Mouse (Mus musculus) megakaryocyte, embryonic 14.5 days (primary cell): ENCODE results near the gene Eya2. TPM values are rescaled to one million over a fixed set of nuclear protein-coding genes. Genes with fewer than 3 reads are reported as not detected.
A peak's percentile ranks its signal among the peaks of the same experiment; 100 is the strongest.
"Not testable (repeated sequence)": the region's sequence is repeated elsewhere in the genome, so short reads cannot be mapped to it uniquely, and the experiment has no call there.

Experiments
- H3K27me3 ChIP-seq: replicated peaks from 2 replicates; pipeline ENCODE3; 2012; ENCODE audit warnings: inconsistent platforms
- H3K36me3 ChIP-seq: replicated peaks from 2 replicates; pipeline ENCODE3; 2012; ENCODE audit warnings: low read length, inconsistent platforms, mixed read lengths
- H3K4me1 ChIP-seq: 2 replicates; pipeline ENCODE4 v1.6.1; 2012; ENCODE audit warnings: inconsistent platforms
- H3K4me3 ChIP-seq: replicated peaks from 2 replicates; pipeline ENCODE3; 2012; ENCODE audit warnings: moderate library complexity, mild to moderate bottlenecking, inconsistent platforms
- H3K9me3 ChIP-seq: 2 replicates; pipeline ENCODE4 v1.6.1; 2012; ENCODE audit warnings: inconsistent platforms
- FLI1 ChIP-seq: IDR thresholded peaks from 2 replicates; pipeline ENCODE4 v1.6.1; 2012; ENCODE audit warnings: low read length, inconsistent platforms, mixed read lengths
- GATA1 ChIP-seq: IDR thresholded peaks from 3 replicates; pipeline ENCODE4 v1.6.1; 2012; ENCODE audit warnings: mixed read lengths, low read length, inconsistent platforms, borderline replicate concordance
- polyA plus RNA-seq: library from polyadenylated mRNA; stranded (reverse); fragments of >175 nt; gene quantifications from 2 replicates; pipeline ENCODE4 v1.2.3, GENCODE M21; 2012; ENCODE audit warnings: low replicate concordance; ENCODE audit not compliant: insufficient read depth

Gene Eya2
- 16.3 and 25.6 TPM in 2 replicates for polyA plus RNA-seq

DNA sequence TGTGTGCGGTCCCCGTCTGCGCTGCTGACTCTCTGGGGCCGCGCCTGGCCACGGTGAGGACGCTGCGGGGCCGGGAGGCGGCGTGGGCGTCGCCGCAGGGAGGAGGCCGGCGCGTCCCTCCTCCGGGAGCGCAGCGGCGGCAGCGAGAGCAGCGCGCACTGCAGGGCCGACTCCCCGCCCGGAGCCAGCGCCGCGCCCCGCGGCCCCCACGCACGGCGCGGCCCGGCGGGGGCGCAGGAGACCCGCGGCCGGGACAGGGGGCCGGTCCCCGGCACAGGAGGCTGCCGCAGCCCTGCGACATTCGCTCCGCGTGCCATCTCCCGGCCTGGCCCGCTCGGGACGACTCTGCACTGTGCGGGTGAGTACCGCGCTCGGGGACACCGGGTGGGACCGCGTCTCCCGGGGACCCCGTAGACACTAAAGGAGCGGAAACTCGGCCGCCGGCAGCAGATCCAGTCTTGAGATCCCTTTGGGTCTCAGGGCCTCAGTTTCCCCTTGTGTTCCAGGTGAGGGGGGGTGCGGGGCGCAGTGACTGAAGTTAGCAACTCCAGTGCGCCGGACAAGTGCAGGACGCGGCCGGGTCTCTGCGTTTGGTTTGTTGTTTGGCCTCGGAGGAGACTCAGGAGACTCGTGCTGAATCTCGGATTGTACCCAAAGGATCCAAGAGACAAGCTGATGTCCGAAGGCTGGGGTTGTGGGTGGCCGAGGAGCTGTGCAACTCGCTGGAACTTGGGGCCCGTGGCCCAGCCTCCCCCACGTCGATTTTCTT, at the start of gene Eya2:
Eya2 (plus strand) TSS at position 126 of the 769 bp plus-strand sequence.
- peak within 1 kb of the TSS; percentile 92 for H3K4me3 ChIP-seq
- peaks cover 35% of the 10 kb centered on the region for H3K4me1 ChIP-seq
- TF ChIP-seq FLI1 (no peak), GATA1 (no peak)
- peaks cover 70% of the 10 kb centered on the region for H3K27me3 ChIP-seq
- no peaks in the 10 kb centered on the region for H3K36me3 ChIP-seq
- no peaks in the 10 kb centered on the region for H3K9me3 ChIP-seq

DNA sequence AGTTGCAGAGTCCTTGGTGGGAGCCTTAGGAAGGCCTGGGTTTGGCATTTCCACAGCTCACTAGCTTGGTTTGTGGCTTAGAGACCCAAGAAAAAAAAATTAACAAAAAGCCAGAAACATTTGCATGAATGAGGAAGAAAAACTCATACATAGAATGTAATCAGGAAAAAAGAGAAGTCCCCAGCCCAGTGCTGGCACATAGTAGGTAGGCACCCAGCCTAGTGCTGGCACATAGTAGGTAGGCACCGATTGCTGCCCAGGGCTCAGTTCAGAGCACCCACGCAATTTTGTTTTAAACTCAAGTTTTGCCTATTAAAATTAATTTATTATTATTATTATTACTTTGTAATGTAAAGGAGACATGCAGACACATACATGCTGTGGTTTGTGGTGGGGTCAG, 49.1 kb upstream of the Eya2 start:
- Histone ChIP-seq H3K27me3 (peaks cover 48% of the 10 kb centered on the region), H3K9me3 (no peaks in the 10 kb centered on the region), H3K4me3 (no peak overlapping the region), H3K4me1 (peaks cover 6% of the 10 kb centered on the region), H3K36me3 (no peaks in the 10 kb centered on the region)
- TF ChIP-seq GATA1: no peak
- no peak for TF ChIP-seq FLI1

DNA sequence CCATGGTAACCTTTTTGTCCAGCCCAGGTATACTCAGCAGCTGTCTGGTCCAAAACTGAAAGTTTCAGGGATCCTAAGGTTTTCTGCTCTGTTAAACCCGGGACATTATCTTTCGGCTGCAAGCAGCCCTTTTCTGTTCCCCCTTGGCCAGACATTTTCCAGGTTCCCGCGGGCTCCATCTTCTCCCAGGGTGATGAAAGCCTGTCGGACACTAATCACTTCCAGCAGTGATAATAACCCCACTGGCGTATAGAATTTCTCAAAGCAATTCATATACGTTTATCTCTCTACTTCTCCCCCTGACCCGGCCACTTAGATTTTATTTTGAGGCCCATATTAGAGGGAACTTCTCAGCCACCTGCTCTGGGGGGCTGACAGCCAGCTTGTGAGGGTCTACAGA, 48.5 kb upstream of the Eya2 start:
- TF ChIP-seq GATA1: no peak
- no peak for TF ChIP-seq FLI1
- peaks cover 50% of the 10 kb centered on the region for H3K27me3 ChIP-seq
- H3K4me1 ChIP-seq: no peaks in the 10 kb centered on the region; the same call in 1 of the 2 replicates
- H3K36me3 ChIP-seq: no peaks in the 10 kb centered on the region
- H3K9me3 ChIP-seq: no peaks in the 10 kb centered on the region
- no peak overlapping the region for H3K4me3 ChIP-seq

DNA sequence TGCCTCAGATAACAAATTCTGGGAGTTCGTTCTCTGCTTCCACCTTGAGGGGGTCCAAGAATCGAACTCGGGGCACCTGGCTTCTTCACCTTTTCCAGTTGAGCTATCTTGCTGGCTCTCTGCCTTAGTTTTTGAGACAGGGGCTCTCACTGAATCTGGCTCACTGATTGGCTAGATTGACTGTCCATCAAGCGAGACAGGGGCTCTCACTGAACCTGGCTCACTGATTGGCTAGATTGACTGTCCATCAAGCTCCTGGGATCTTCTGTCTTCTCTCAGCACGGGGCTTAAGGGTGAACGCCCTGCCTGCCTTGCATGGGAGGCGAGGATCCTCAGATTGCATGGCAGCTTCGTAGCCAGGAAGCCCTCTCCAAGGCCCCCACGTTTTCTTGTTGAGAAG, 47.4 kb upstream of the Eya2 start:
- Histone ChIP-seq H3K4me1 (no peaks in the 10 kb centered on the region), H3K9me3 (no peaks in the 10 kb centered on the region), H3K4me3 (no peak overlapping the region), H3K27me3 (peaks cover 60% of the 10 kb centered on the region), H3K36me3 (no peaks in the 10 kb centered on the region)
- TF ChIP-seq GATA1 (no peak), FLI1 (no peak)

DNA sequence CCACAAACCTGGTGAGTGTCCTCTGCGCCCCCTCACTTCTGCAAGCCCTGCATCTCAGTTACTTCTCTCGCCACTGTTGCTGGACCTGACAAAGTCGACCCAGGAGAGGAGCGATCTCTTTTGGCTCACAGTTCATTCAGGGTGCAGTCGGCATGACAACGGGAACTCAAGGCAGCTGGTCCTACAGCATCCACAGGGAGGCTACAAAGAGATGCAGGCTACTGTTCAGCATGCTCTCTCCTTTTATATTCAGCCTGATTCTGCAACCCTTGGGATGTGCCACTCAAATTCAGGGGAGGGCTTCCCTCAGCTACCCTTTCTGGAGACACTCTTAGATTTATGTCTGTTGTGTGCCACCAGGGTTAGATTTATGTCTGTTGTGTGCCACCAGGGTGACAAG, 46.2 kb upstream of the Eya2 start:
- no peaks in the 10 kb centered on the region for H3K4me1 ChIP-seq
- H3K4me3 ChIP-seq: no peak overlapping the region
- H3K9me3 ChIP-seq: no peaks in the 10 kb centered on the region
- TF ChIP-seq FLI1 (no peak), GATA1 (no peak)
- H3K36me3 ChIP-seq: no peaks in the 10 kb centered on the region
- peaks cover 64% of the 10 kb centered on the region for H3K27me3 ChIP-seq

DNA sequence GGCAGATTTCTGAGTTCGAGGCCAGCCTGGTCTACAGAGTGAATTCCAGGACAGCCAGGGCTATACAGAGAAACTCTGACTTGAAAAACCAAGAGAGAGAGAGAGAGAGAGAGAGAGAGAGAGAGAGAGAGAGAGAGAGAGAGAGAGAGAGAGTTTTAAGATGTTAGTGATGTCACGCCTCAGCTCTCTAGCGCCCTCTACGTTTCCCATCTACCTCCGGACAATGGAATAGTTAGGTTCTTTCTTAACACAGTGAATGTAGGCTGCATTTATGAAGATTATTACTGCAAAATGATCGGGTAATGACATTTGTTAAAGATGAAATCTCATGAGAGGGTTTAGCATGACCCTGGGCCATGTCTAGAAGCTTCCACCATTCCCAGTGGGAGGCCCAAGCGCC, 44.4 kb upstream of the Eya2 start:
- H3K27me3 ChIP-seq: peaks cover 67% of the 10 kb centered on the region
- not testable (repeated sequence) for H3K36me3 ChIP-seq, H3K4me1 ChIP-seq, H3K9me3 ChIP-seq, H3K4me3 ChIP-seq

DNA sequence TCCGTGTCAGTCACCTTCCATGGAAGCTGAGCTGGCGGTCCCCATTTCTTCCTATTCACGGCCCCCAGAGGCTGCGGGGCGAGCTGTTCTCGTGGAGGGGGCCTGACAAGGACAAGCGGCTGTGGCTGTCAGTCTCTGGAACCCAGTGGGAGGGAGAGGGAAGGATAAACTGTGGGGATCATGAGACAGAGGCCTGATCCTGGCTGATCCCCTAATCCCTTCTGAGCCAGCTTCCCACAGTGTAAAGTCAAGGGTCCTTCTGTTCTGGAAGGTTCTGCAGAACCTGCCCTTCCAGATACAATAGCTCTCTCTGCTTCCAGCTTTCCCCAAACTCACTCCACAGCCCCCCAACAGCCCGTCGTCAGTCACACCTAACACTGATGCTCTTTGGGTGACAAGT, 40.8 kb upstream of the Eya2 start:
- no peaks in the 10 kb centered on the region for H3K9me3 ChIP-seq
- peaks cover 83% of the 10 kb centered on the region for H3K27me3 ChIP-seq
- H3K4me1 ChIP-seq: peaks cover 4% of the 10 kb centered on the region; the same call in 1 of the 2 replicates
- no peak overlapping the region for H3K4me3 ChIP-seq
- no peaks in the 10 kb centered on the region for H3K36me3 ChIP-seq
- TF ChIP-seq FLI1 (no peak), GATA1 (no peak)

DNA sequence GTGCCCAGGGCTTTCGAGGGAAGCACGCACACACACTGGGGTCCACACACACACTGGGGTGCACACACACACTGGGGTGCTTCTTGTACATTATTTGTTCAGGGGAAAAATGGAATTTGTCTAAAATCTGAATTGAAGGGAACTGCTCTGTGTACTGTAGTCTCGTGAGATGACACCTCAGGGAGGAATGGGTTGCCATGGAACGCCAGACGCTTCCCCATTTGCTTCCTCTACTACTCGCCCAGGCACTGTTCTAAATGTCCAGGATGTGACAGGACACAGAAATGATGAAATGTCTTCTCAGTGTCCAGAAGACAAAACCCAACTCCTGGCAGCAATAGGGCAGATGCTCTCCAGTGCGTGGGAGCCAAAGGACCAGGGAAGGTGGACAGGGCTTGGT, 37.6 kb upstream of the Eya2 start:
- Histone ChIP-seq H3K27me3 (peaks cover 83% of the 10 kb centered on the region), H3K4me1 (peaks cover 4% of the 10 kb centered on the region; the same call in 1 of the 2 replicates), H3K36me3 (no peaks in the 10 kb centered on the region), H3K9me3 (no peaks in the 10 kb centered on the region), H3K4me3 (no peak overlapping the region)
- no peak for TF ChIP-seq GATA1
- TF ChIP-seq FLI1: no peak

DNA sequence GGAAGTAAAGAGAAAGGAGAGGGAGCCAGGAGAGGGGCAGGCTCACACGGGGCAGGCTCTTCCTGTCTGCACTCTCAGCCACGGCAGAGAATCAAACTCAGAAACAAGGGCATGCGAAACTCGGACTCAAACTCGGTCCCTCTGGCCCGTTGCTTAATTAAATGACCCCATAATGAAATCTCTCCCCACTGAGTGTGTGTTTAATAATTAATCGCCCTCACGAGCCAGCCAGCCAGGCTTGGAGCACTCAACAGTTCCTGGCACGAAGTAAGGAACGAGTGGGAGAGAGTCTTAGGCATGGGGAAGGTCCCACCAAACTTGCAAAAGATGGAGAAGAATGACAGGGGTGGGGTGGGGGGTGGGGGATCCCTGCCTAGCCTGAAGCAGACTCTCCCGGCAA, 35.9 kb upstream of the Eya2 start:
- Histone ChIP-seq H3K36me3 (no peaks in the 10 kb centered on the region), H3K27me3 (peaks cover 82% of the 10 kb centered on the region)
- no peak for TF ChIP-seq FLI1
- TF ChIP-seq GATA1: no peak

DNA sequence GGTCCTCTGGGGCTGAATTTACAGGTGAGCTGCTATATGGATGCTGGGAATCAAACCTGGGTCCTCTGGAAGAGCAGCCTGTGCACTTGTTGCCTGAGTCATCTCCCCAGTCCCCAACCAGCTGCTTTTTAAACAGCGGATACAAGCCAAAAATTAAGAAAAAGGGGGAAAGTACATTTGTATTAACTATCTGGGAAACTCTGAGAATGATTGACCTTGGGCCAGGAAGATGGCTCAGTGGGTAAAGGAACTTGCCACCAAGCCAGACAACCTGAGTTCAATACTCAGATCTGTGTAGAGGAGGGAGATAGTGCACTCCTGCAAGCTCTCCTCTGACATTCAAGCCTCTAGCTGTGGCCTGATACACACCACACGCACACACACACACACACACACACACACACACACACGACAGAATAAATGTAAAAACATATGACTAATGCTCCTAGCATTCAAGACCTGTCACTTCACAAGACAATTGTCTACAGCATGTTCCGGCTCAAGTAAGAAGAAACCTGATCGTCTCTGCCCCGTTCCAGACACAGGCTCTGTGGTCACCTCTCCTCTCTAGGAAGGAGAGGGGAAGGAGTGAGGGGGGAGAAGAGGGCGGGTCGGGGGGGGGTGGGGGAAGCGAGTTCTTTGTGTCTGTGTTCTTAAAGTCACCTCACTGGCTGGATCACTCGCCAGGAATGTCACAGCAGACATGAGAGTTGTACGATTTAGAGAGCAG, 35.2 kb upstream of the Eya2 start:
- no peak overlapping the region for H3K4me3 ChIP-seq
- TF ChIP-seq FLI1 (no peak), GATA1 (no peak)
- H3K36me3 ChIP-seq: no peaks in the 10 kb centered on the region
- peaks cover 14% of the 10 kb centered on the region for H3K4me1 ChIP-seq
- no peaks in the 10 kb centered on the region for H3K9me3 ChIP-seq
- H3K27me3 ChIP-seq: peaks cover 82% of the 10 kb centered on the region

More for the DNA sequence above, 35.9 kb upstream of the Eya2 start:
- H3K4me1 ChIP-seq: peaks cover 14% of the 10 kb centered on the region
- no peaks in the 10 kb centered on the region for H3K9me3 ChIP-seq
- H3K4me3 ChIP-seq: no peak overlapping the region

DNA sequence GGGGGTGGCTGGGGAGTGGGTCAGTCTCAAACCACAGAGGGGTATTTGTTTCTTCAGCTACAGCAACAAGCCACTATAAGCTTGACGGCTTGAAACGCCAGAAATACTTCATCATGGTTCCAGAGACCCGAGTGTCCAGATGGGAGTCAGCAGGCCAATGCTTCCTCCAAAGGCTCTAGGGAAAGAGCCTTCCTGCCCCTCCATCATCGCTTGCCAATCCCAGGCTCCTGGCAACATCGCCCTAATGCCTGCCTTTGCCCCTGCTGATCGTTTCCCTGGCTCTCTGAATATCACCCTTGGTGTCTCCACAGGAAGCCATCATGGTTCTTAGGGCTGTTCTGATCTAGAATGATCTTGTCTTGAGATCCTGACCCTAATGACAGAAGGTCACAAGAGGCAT, 33.0 kb upstream of the Eya2 start:
- H3K4me3 ChIP-seq: no peak overlapping the region
- H3K36me3 ChIP-seq: no peaks in the 10 kb centered on the region
- peaks cover 14% of the 10 kb centered on the region for H3K4me1 ChIP-seq
- no peaks in the 10 kb centered on the region for H3K9me3 ChIP-seq
- TF ChIP-seq GATA1 (no peak), FLI1 (no peak)
- peaks cover 85% of the 10 kb centered on the region for H3K27me3 ChIP-seq
